Mouse (Mus musculus): ENCODE data around the gene Lbhd1. TPM values are rescaled to one million over a fixed set of nuclear protein-coding genes. Genes with fewer than 3 reads are reported as not detected.
"Not testable (repeated sequence)": the region's sequence is repeated elsewhere in the genome, so short reads cannot be mapped to it uniquely, and the experiment has no call there.

Gene Lbhd1
- total RNA-seq (2014; rRNA removed) (2.5 and 3.4 TPM in 2 replicates), polyA plus RNA-seq (2012; rRNA removed) (1.2 and 1.3 TPM in 2 replicates)

GRCm38 (mm10) chr19:8883616-8884015 lies at the start of gene Lbhd1, which contains the start of gene Gm49403:
Lbhd1 (plus strand) TSS chr19:8883732.
Gm49403 (plus strand) TSS chr19:8883930.
- Histone ChIP-seq H3K36me3 (ENCODE audit: control insufficient read depth, insufficient read depth, low read length) (no peaks in the 10 kb centered on the region; the same call in 1 of the 2 replicates), H3K9ac (ENCODE audit: low read depth, low read length) (no peak within 1 kb of the TSS), H3K4me1 (ENCODE audit: control insufficient read depth, insufficient read depth, low read length) (peaks cover 9% of the 10 kb centered on the region), H3K27ac (replicated peaks; ENCODE audit: insufficient read depth, low read depth, low read length) (no peak within 1 kb of the TSS), H3K27me3 (ENCODE audit: control insufficient read depth, insufficient read depth, low read length) (no peaks in the 10 kb centered on the region), H3K4me3 (ENCODE audit: insufficient read depth, low read depth, low read length) (no peak within 1 kb of the TSS), H3K79me2 (ENCODE audit: control insufficient read depth, insufficient read depth, low read length) (no peaks in the 10 kb centered on the region)
- TF ChIP-seq POLR2A (IDR thresholded peaks at IDR 0.05; ENCODE audit: extremely low read depth, insufficient read depth, low read length) (no peak), CTCF (IDR thresholded peaks at IDR 0.05; ENCODE audit: low read depth, low read length) (no peak)
- DNase-seq (ENCODE audit: extremely low read depth, low read depth, low spot score): no peak
- WGBS: 80% methylated on average over 3 of the region's 3 CpGs

GRCm38 (mm10) chr19:8836327-8836726 lies 47.2 kb upstream of the Lbhd1 start:
- WGBS: 98% methylated on average over 10 of the region's 10 CpGs
- not testable (repeated sequence) for H3K79me2 ChIP-seq (ENCODE audit: control insufficient read depth, insufficient read depth, low read length); DNase-seq (ENCODE audit: extremely low read depth, low read depth, low spot score); H3K4me3 ChIP-seq (ENCODE audit: insufficient read depth, low read depth, low read length); H3K9ac ChIP-seq (ENCODE audit: low read depth, low read length); H3K27ac ChIP-seq (replicated peaks; ENCODE audit: insufficient read depth, low read depth, low read length); H3K4me1 ChIP-seq (ENCODE audit: control insufficient read depth, insufficient read depth, low read length); H3K27me3 ChIP-seq (ENCODE audit: control insufficient read depth, insufficient read depth, low read length)
- peaks cover 25% of the 10 kb centered on the region for H3K36me3 ChIP-seq (ENCODE audit: control insufficient read depth, insufficient read depth, low read length)

- peaks cover 9% of the 10 kb centered on the region for H3K4me1 ChIP-seq (ENCODE audit: control insufficient read depth, insufficient read depth, low read length)
- TF ChIP-seq CTCF (IDR thresholded peaks at IDR 0.05; ENCODE audit: low read depth, low read length) (peak; percentile 50), POLR2A (IDR thresholded peaks at IDR 0.05; ENCODE audit: extremely low read depth, insufficient read depth, low read length) (no peak)
- WGBS: 1% methylated on average over 38 of the region's 38 CpGs
- H3K9ac ChIP-seq (ENCODE audit: low read depth, low read length): peak within 1 kb of the TSS; percentile 89
- peak; percentile 53 for DNase-seq (ENCODE audit: extremely low read depth, low read depth, low spot score)
- H3K4me3 ChIP-seq (ENCODE audit: insufficient read depth, low read depth, low read length): peak within 1 kb of the TSS; percentile 84
- no peaks in the 10 kb centered on the region for H3K79me2 ChIP-seq (ENCODE audit: control insufficient read depth, insufficient read depth, low read length)
- H3K27ac ChIP-seq (replicated peaks; ENCODE audit: insufficient read depth, low read depth, low read length): peak within 1 kb of the TSS; percentile 63
- H3K27me3 ChIP-seq (ENCODE audit: control insufficient read depth, insufficient read depth, low read length): no peaks in the 10 kb centered on the region
- H3K36me3 ChIP-seq (ENCODE audit: control insufficient read depth, insufficient read depth, low read length): peaks cover 15% of the 10 kb centered on the region
These were observed 46.2 kb upstream of the Lbhd1 start, which contains the start of gene Bscl2 for GRCm38 (mm10) chr19:8837251-8837791. Bscl2 (plus strand) TSS chr19:8837467.

GRCm38 (mm10) chr19:8838041-8838730 lies 45.3 kb upstream of the Lbhd1 start:
- Histone ChIP-seq H3K27me3 (ENCODE audit: control insufficient read depth, insufficient read depth, low read length) (no peaks in the 10 kb centered on the region), H3K79me2 (ENCODE audit: control insufficient read depth, insufficient read depth, low read length) (no peaks in the 10 kb centered on the region), H3K4me1 (ENCODE audit: control insufficient read depth, insufficient read depth, low read length) (peaks cover 9% of the 10 kb centered on the region), H3K9ac (ENCODE audit: low read depth, low read length) (peak overlapping the region; percentile 89), H3K4me3 (ENCODE audit: insufficient read depth, low read depth, low read length) (peak overlapping the region; percentile 84), H3K36me3 (ENCODE audit: control insufficient read depth, insufficient read depth, low read length) (peaks cover 9% of the 10 kb centered on the region; the same call in 1 of the 2 replicates), H3K27ac (replicated peaks; ENCODE audit: insufficient read depth, low read depth, low read length) (no peak overlapping the region)
- no peak for TF ChIP-seq CTCF (IDR thresholded peaks at IDR 0.05; ENCODE audit: low read depth, low read length)
- TF ChIP-seq POLR2A (IDR thresholded peaks at IDR 0.05; ENCODE audit: extremely low read depth, insufficient read depth, low read length): no peak
- no peak for DNase-seq (ENCODE audit: extremely low read depth, low read depth, low spot score)
- WGBS: 24% methylated on average over 15 of the region's 15 CpGs

GRCm38 (mm10) chr19:8839103-8839907 lies 44.2 kb upstream of the Lbhd1 start, which contains the start of gene Gng3:
Gng3 (minus strand) TSS chr19:8839194.
- peaks cover 9% of the 10 kb centered on the region for H3K4me1 ChIP-seq (ENCODE audit: control insufficient read depth, insufficient read depth, low read length)
- no peaks in the 10 kb centered on the region for H3K27me3 ChIP-seq (ENCODE audit: control insufficient read depth, insufficient read depth, low read length)
- no peaks in the 10 kb centered on the region for H3K79me2 ChIP-seq (ENCODE audit: control insufficient read depth, insufficient read depth, low read length)
- H3K27ac ChIP-seq (replicated peaks; ENCODE audit: insufficient read depth, low read depth, low read length): no peak within 1 kb of the TSS
- H3K36me3 ChIP-seq (ENCODE audit: control insufficient read depth, insufficient read depth, low read length): peaks cover 4% of the 10 kb centered on the region; the same call in 1 of the 2 replicates
- WGBS: 93% methylated on average over 11 of the region's 11 CpGs
- H3K9ac ChIP-seq (ENCODE audit: low read depth, low read length): no peak within 1 kb of the TSS; the same call in 1 of the 2 replicates
- DNase-seq (ENCODE audit: extremely low read depth, low read depth, low spot score): no peak
- H3K4me3 ChIP-seq (ENCODE audit: insufficient read depth, low read depth, low read length): no peak within 1 kb of the TSS
- no peak for TF ChIP-seq POLR2A (IDR thresholded peaks at IDR 0.05; ENCODE audit: extremely low read depth, insufficient read depth, low read length)
